Mouse (Mus musculus) CH12.LX (cell line): ENCODE measurements around the gene Ppp1r1c.

Experiments
- CHD2 ChIP-seq: IDR thresholded peaks from 2 replicates; pipeline ENCODE4 v1.6.1; 2011; ENCODE audit warnings: low read length, improper control_type of control experiment
- E2F4 ChIP-seq: IDR thresholded peaks from 2 replicates; pipeline ENCODE4 v1.6.1; 2011; ENCODE audit warnings: low read depth, low read length, improper control_type of control experiment; ENCODE audit not compliant: insufficient replicate concordance
- EP300 ChIP-seq: IDR thresholded peaks from 2 replicates; pipeline ENCODE4 v1.6.1; 2011; ENCODE audit warnings: low read length, improper control_type of control experiment
- POLR2A ChIP-seq: IDR thresholded peaks from 2 replicates; pipeline ENCODE4 v1.6.1; 2011; ENCODE audit warnings: low read depth, mild to moderate bottlenecking, improper control_type of control experiment, low read length
- ZNF384 ChIP-seq: IDR thresholded peaks from 2 replicates; pipeline ENCODE4 v1.6.1; 2012; ENCODE audit warnings: low read depth, low read length, improper control_type of control experiment, inconsistent platforms

DNA sequence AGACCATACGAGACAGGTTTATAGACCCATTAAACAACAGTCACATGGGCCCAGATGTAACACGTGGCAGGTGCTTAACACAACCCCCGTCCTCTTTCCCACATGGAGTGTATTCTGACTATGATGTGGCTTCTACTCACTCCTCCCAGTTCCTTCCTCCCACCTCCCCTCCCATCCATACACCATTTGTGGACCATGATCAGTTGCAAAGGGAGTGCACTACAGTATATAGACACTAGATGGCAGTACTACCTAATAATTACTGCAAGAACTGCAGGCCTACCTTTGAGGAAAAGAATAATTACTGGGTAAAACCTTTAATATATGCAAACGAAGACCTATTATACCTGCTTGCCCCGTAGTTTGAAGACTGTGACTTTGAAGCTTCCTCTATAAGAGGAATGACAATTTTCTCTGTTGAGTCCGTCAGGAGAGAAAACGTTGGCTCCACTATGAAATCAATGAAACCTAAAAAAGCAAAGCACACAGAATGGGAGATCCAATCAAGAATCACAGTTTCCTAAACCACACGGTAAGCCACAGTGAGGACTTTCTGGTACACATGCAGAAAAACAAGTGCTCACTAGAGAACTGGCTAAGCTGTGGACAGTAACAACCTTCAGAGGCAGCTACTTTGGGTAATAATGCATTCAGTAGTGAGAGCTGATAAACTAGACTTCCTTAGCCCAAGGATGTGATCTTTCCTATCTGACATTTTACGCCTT is 157.9 kb downstream of the Ppp1r1c start:
- TF ChIP-seq POLR2A (no peak), E2F4 (no peak), CHD2 (no peak), EP300 (no peak), ZNF384 (no peak)
